8 mouse cellular contexts compared by ENCODE assay signal in genomic region chr15:85205792-85206702, GRCm38 (mm10). TPM values are rescaled to one million over a fixed set of nuclear protein-coding genes. Genes with fewer than 3 reads are reported as not detected.
A peak's percentile ranks its signal among the peaks of the same experiment; 100 is the strongest.
DNase-seq lines count a peak whose midpoint lies in the region; ATAC-seq and TF ChIP-seq lines count a peak whose summit lies in the region.

Gene Fbln1, plus strand, starts transcription at chr15:85205949.

- no peaks in the 10 kb centered on the region for H3K27me3 ChIP-seq in spleen, adult 2 months (ENCODE audit: control insufficient read depth, insufficient read depth, low read length)
- no peaks in the 10 kb centered on the region for H3K27me3 ChIP-seq in forebrain, embryonic 15.5 days
- peaks cover 8% of the 10 kb centered on the region; the same call in 1 of the 2 replicates for H3K27me3 ChIP-seq in heart, embryonic 16.5 days (ENCODE audit: control insufficient read depth, insufficient read depth, low read length)
- peaks cover 52% of the 10 kb centered on the region for H3K27me3 ChIP-seq in liver, embryonic 12.5 days (replicated peaks)
- peaks cover 5% of the 10 kb centered on the region; the same call in 1 of the 2 replicates for H3K27me3 ChIP-seq in neural tube, embryonic 12.5 days (replicated peaks)

- H3K4me3 ChIP-seq in spleen, adult 2 months (ENCODE audit: extremely low read depth, insufficient read depth, insufficient read length) = peak within 1 kb of the TSS; percentile 22; the same call in 1 of the 2 replicates
- H3K4me3 ChIP-seq in forebrain, embryonic 15.5 days = peak within 1 kb of the TSS; percentile 68
- H3K4me3 ChIP-seq in heart, embryonic 16.5 days (ENCODE audit: low read length) = peak within 1 kb of the TSS; percentile 59
- H3K4me3 ChIP-seq in liver, embryonic 12.5 days = peak within 1 kb of the TSS; percentile 54
- peak within 1 kb of the TSS; percentile 52 for H3K4me3 ChIP-seq in neural tube, embryonic 12.5 days

- peak within 1 kb of the TSS; percentile 69 for H3K9ac ChIP-seq in forebrain, embryonic 15.5 days (replicated peaks)
- peak within 1 kb of the TSS; percentile 72 for H3K9ac ChIP-seq in heart, embryonic 16.5 days (ENCODE audit: low read length)
- H3K9ac ChIP-seq in liver, embryonic 12.5 days = peak within 1 kb of the TSS; percentile 55
- peak within 1 kb of the TSS; percentile 69 for H3K9ac ChIP-seq in neural tube, embryonic 12.5 days

- H3K4me1 ChIP-seq in spleen, adult 2 months (ENCODE audit: control insufficient read depth, insufficient read depth, insufficient read length) = no peaks in the 10 kb centered on the region; the same call in 1 of the 2 replicates
- peaks cover 34% of the 10 kb centered on the region for H3K4me1 ChIP-seq in forebrain, embryonic 15.5 days
- H3K4me1 ChIP-seq in heart, embryonic 16.5 days (ENCODE audit: control insufficient read depth, insufficient read depth, low read length) = peaks cover 29% of the 10 kb centered on the region
- peaks cover 24% of the 10 kb centered on the region for H3K4me1 ChIP-seq in liver, embryonic 12.5 days
- peaks cover 22% of the 10 kb centered on the region for H3K4me1 ChIP-seq in neural tube, embryonic 12.5 days

- TF ChIP-seq POLR2A in spleen, adult 2 months (IDR thresholded peaks at IDR 0.05; ENCODE audit: low read depth, low read length) = no peak

- no peaks in the 10 kb centered on the region for H3K9me3 ChIP-seq in forebrain, embryonic 15.5 days
- H3K9me3 ChIP-seq in heart, embryonic 16.5 days (replicated peaks; ENCODE audit: control insufficient read depth, low read length) = 0 out of 2 replicates have a peak, but pooled peaks cover 4% of the 10 kb centered on the region
- H3K9me3 ChIP-seq in liver, embryonic 12.5 days (replicated peaks) = no peaks in the 10 kb centered on the region
- peaks cover 6% of the 10 kb centered on the region for H3K9me3 ChIP-seq in neural tube, embryonic 12.5 days

- DNase-seq in spleen, adult 2 months (ENCODE audit: low read depth in 1 of 2, low spot score in 2 of 2) = no peak
- no peak for DNase-seq in spleen, postnatal 4 days (ENCODE audit: low spot score in 2 of 2)
- DNase-seq in kidney, postnatal 25 days = peak; percentile 66 to 81
- peak; percentile 60 to 71 for DNase-seq in thymus, postnatal 10 days (ENCODE audit: low spot score in 2 of 2)

- ATAC-seq in forebrain, embryonic 15.5 days (replicated peaks) = peak; percentile 81
- ATAC-seq in heart, embryonic 16.5 days (replicated peaks; ENCODE audit: extremely low read depth, insufficient read depth, low FRiP score) = peak; percentile 87
- peak; percentile 64 for ATAC-seq in liver, embryonic 12.5 days
- peak; percentile 89 for ATAC-seq in neural tube, embryonic 12.5 days (ENCODE audit: low FRiP score, low read depth)

- WGBS in spleen, adult 2 months = 3% methylated on average over 61 of the region's 64 CpGs
- under 1% methylated on average over 64 of the region's 64 CpGs for WGBS in forebrain, embryonic 15.5 days
- under 1% methylated on average over 64 of the region's 64 CpGs for WGBS in heart, embryonic 16.5 days
- 3% methylated on average over 62 of the region's 64 CpGs for WGBS in liver, embryonic 12.5 days (ENCODE audit: insufficient replicate concordance)
- under 1% methylated on average over 64 of the region's 64 CpGs for WGBS in neural tube, embryonic 12.5 days

- no peaks in the 10 kb centered on the region for H3K36me3 ChIP-seq in spleen, adult 2 months (ENCODE audit: control insufficient read depth, insufficient read depth, low read length)
- no peaks in the 10 kb centered on the region for H3K36me3 ChIP-seq in forebrain, embryonic 15.5 days
- H3K36me3 ChIP-seq in heart, embryonic 16.5 days (ENCODE audit: control insufficient read depth, insufficient read depth) = peaks cover 7% of the 10 kb centered on the region; the same call in 1 of the 2 replicates
- H3K36me3 ChIP-seq in liver, embryonic 12.5 days = peaks cover 5% of the 10 kb centered on the region; the same call in 1 of the 2 replicates
- peaks cover 13% of the 10 kb centered on the region for H3K36me3 ChIP-seq in neural tube, embryonic 12.5 days

- peak within 1 kb of the TSS; percentile 85 for H3K4me2 ChIP-seq in forebrain, embryonic 15.5 days (replicated peaks)
- H3K4me2 ChIP-seq in heart, embryonic 16.5 days (ENCODE audit: low read depth, low read length) = peak within 1 kb of the TSS; percentile 70
- peak within 1 kb of the TSS; percentile 72 for H3K4me2 ChIP-seq in liver, embryonic 12.5 days
- H3K4me2 ChIP-seq in neural tube, embryonic 12.5 days (replicated peaks) = peak within 1 kb of the TSS; percentile 81

- no peak within 1 kb of the TSS for H3K27ac ChIP-seq in spleen, adult 2 months (ENCODE audit: insufficient read depth, low read length)
- H3K27ac ChIP-seq in forebrain, embryonic 15.5 days (replicated peaks) = peak within 1 kb of the TSS; percentile 60
- H3K27ac ChIP-seq in heart, embryonic 16.5 days (ENCODE audit: low read length) = peak within 1 kb of the TSS; percentile 76
- peak within 1 kb of the TSS; percentile 30; the same call in 1 of the 2 replicates for H3K27ac ChIP-seq in liver, embryonic 12.5 days
- no peak within 1 kb of the TSS for H3K27ac ChIP-seq in neural tube, embryonic 12.5 days

- TF ChIP-seq CTCF in spleen, adult 2 months (IDR thresholded peaks at IDR 0.05; ENCODE audit: extremely low read depth, insufficient read depth, insufficient read length, insufficient replicate concordance) = no peak

RNA-seq across cellular contexts. Expression of gene Fbln1, which starts in this region (rescaled TPM):
- polyA plus RNA-seq in spleen, adult 2 months (2012; rRNA removed) = 5.5 and 5.6 TPM in 2 replicates
- polyA plus RNA-seq in forebrain, embryonic 15.5 days (2015; fragmentation: Nextera tagmentation; extraction: Ambion mirVana) = 47.0 and 47.4 TPM in 2 replicates
- 109 and 124 TPM in 2 replicates for polyA plus RNA-seq in heart, embryonic 16.5 days (2015; fragmentation: Nextera tagmentation; extraction: Ambion mirVana)
- 18.1 and 19.5 TPM in 2 replicates for polyA plus RNA-seq in liver, embryonic 12.5 days (2016; fragmentation: Nextera tagmentation; extraction: Ambion mirVana)
- polyA plus RNA-seq in neural tube, embryonic 12.5 days (2016; fragmentation: Nextera tagmentation; extraction: Ambion mirVana) = 102 and 108 TPM in 2 replicates

Comparison
In these comparisons a context has a peak if more than half of its experiments do, and no peak if none do; other contexts are left out.
1. DNase-seq: peak in kidney, postnatal 25 days (2 of 2) and thymus, postnatal 10 days (2 of 2); none in spleen, adult 2 months (0 of 2) and spleen, postnatal 4 days (0 of 2).
2. H3K27ac ChIP-seq: peak in forebrain, embryonic 15.5 days (single experiment), heart, embryonic 16.5 days (single experiment) and liver, embryonic 12.5 days (single experiment); none in spleen, adult 2 months (single experiment) and neural tube, embryonic 12.5 days (single experiment).
3. Peak in every context shown above with its lines, with median percentiles within 50 percentile points of each other: H3K4me3 ChIP-seq, ATAC-seq, H3K4me2 ChIP-seq and H3K9ac ChIP-seq.